Mouse (Mus musculus): Measurements from ENCODE around the gene Map3k5.

Map3k5 gene

GRCm38 (mm10) chr10:20006333-20007093 lies 72.2 kb downstream of the Map3k5 start:
- DNase-seq (ENCODE audit: extremely low spot score): no peak

GRCm38 (mm10) chr10:20009310-20009709 lies 75.0 kb downstream of the Map3k5 start:
- DNase-seq (ENCODE audit: extremely low spot score): no peak

GRCm38 (mm10) chr10:20010018-20010417 lies 75.7 kb downstream of the Map3k5 start:
- no peak for DNase-seq (ENCODE audit: extremely low spot score)

- no peak for DNase-seq (ENCODE audit: extremely low spot score)
Observed at GRCm38 (mm10) chr10:20018406-20018805, 84.1 kb downstream of the Map3k5 start.

GRCm38 (mm10) chr10:20018806-20019205 lies 84.5 kb downstream of the Map3k5 start:
- no peak for DNase-seq (ENCODE audit: extremely low spot score)

- no peak for DNase-seq (ENCODE audit: extremely low spot score)
Observed at GRCm38 (mm10) chr10:20021256-20021655, 87.0 kb downstream of the Map3k5 start.

- no peak for DNase-seq (ENCODE audit: extremely low spot score)
Observed at GRCm38 (mm10) chr10:20021670-20022468, 87.6 kb downstream of the Map3k5 start.

- no peak for DNase-seq (ENCODE audit: extremely low spot score)
Observed at GRCm38 (mm10) chr10:20022608-20023340, 88.5 kb downstream of the Map3k5 start.

- no peak for DNase-seq (ENCODE audit: extremely low spot score)
Observed at GRCm38 (mm10) chr10:20023524-20023923, 89.3 kb downstream of the Map3k5 start.

GRCm38 (mm10) chr10:20024891-20025290 lies 90.6 kb downstream of the Map3k5 start:
- no peak for DNase-seq (ENCODE audit: extremely low spot score)

GRCm38 (mm10) chr10:20025781-20026520 lies 91.7 kb downstream of the Map3k5 start:
- no peak for DNase-seq (ENCODE audit: extremely low spot score)

GRCm38 (mm10) chr10:20030703-20031102 lies 96.4 kb downstream of the Map3k5 start:
- no peak for DNase-seq (ENCODE audit: extremely low spot score)

- DNase-seq (ENCODE audit: extremely low spot score): no peak
Observed at GRCm38 (mm10) chr10:20031936-20032335, 97.7 kb downstream of the Map3k5 start.

- no peak for DNase-seq (ENCODE audit: extremely low spot score)
Observed at GRCm38 (mm10) chr10:20036375-20036774, 102.1 kb downstream of the Map3k5 start.

- no peak for DNase-seq (ENCODE audit: extremely low spot score)
Observed at GRCm38 (mm10) chr10:20036846-20037245, 102.6 kb downstream of the Map3k5 start.

- DNase-seq (ENCODE audit: extremely low spot score): no peak
Observed at GRCm38 (mm10) chr10:20039531-20039930, 105.3 kb downstream of the Map3k5 start.

GRCm38 (mm10) chr10:20040116-20040515 lies 105.8 kb downstream of the Map3k5 start:
- no peak for DNase-seq (ENCODE audit: extremely low spot score)

- DNase-seq (ENCODE audit: extremely low spot score): no peak
Observed at GRCm38 (mm10) chr10:20040677-20041076, 106.4 kb downstream of the Map3k5 start.

GRCm38 (mm10) chr10:20042081-20042480 lies 107.8 kb downstream of the Map3k5 start:
- DNase-seq (ENCODE audit: extremely low spot score): no peak

GRCm38 (mm10) chr10:20044051-20044450 lies 109.8 kb downstream of the Map3k5 start:
- DNase-seq (ENCODE audit: extremely low spot score): no peak

- no peak for DNase-seq (ENCODE audit: extremely low spot score)
Observed at GRCm38 (mm10) chr10:20045733-20046495, 111.6 kb downstream of the Map3k5 start.

Data from embryo, embryonic 9.5 days (tissue).